Mouse (Mus musculus): ENCODE data around the gene Cks1b.

GRCm38 (mm10) chr3:89395419-89395805, 22.8 kb downstream of the Cks1b start:
- no peak for TF ChIP-seq CTCF (conservative IDR thresholded peaks at IDR 0.05; ENCODE audit: low read length)
- no peak for TF ChIP-seq NANOG (IDR thresholded peaks at IDR 0.05; ENCODE audit: borderline replicate concordance, low read length)
- no peak for TF ChIP-seq POU5F1 (IDR thresholded peaks at IDR 0.05; ENCODE audit: borderline replicate concordance, low read length)
